Mouse (Mus musculus) frontal cortex, postnatal 25 days (tissue): ENCODE measurements at regions not wholly inside any gene's neighbourhood (a gene's known extent, or its start where the extent isn't known, plus 50 kb on each side); places are given as distances from the start of the nearest gene placed in this dataset.

ENCODE experiments used
- DNase-seq, 2 experiments: peaks; one replicate each; pipeline ENCODE4 v3.0.0; 2022; ENCODE audit warnings: low spot score in 2 of 2

DNA sequence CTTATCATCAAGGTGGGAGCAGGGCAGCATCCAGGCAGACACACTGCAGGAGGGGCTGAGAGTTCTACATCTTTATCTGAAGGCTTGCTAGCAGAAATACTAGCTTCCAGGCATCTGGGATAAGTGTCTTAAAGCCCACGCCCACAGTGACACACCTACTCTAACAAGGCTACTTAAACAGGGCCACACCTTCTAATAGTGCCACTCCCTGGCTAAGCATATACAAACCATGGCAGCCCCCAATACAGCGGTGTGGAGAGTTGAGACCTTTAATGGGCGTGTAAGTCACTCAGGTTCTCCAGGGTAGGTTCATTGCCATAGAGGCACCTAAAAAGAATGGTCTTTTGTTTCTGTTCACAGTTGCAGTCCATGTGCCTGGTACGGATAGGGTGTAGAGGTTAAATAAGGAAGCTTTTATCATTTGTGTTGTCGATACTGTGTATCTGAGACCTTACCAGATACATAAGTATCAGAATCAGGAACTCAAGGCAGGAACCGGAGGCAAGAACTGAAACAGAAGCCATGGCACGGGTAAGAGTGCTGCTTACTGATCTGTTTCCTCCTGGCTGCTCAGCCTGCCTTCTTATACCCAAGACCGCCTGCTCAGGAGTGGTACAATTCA is 69.0 kb upstream of the Atrnl1 start:
- no peak for DNase-seq

DNA sequence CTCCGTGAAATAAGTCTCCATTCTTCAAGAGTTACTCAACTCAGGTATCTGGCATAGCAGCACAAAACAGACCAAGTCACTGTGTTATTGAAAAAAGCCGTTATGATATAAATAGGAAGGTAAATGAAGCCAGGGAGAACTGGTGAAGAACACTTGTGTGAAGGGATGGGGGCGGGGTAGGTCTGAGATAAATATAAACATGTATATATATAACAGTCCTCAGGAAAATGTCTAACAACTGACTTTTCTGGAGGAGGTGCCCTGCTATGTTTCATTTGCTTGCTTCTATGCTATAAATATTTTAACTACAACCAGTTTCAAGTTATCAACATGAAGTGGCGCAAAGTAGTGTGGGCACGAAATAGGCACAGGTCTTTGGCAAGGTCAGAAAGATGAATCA is 68.3 kb upstream of the Atrnl1 start:
- no peak for DNase-seq

DNA sequence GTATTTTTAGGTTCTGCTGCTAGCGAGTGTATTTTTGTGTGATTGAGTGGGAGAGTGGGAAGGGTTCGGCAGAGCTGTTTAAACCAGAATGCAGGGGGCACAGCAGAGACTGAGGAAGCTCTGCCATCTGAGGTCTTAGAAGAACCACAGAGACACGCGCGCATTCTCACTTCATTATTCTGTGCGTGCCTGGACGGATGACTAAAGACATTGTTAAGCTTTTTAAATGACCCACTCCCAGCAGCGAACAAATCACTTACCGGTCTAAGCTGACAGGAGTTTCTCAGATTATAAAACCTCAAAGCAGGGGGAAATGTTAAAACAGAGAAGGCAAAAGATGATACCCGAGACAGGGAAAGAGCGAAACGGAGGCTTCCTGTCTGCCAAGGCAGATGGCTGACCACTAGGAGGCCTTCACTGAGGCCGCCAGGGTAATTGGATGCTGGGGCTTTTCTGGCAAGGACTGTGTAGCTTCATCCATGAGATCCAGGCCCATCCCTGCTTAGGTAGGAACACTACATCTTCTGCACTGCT is 67.1 kb upstream of the Atrnl1 start:
- peak; percentile 23 to 47 for DNase-seq

DNA sequence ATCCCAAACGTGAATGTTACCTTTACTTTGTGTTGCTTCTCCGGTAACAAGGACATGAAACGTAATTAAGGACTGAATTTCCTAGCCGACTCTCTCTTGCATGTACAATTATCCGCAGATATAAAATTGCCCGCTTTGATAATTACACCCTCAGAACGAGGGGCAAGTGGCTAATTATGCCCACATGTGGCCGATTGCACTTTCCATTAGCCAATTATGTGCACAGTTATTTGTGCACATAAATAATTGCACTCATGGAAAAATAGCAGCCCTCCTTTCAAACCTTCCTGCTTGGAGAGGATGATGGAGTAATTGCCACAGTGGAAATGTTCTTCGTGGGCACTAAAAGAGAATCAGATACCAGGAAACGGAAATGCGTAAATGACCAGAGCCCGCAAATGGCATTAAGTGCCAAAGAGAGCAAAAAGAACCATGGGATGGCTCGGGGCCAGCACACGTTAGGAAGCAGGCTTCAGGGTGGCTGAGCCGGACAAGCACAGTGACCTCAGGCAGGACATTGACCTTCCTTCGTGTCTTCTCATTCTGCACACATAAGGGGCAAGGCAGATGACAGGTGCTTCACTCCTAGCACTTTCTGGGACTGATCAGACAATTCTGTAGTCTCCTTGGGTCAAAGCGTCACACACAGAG is 66.5 kb upstream of the Atrnl1 start:
- no peak for DNase-seq

DNA sequence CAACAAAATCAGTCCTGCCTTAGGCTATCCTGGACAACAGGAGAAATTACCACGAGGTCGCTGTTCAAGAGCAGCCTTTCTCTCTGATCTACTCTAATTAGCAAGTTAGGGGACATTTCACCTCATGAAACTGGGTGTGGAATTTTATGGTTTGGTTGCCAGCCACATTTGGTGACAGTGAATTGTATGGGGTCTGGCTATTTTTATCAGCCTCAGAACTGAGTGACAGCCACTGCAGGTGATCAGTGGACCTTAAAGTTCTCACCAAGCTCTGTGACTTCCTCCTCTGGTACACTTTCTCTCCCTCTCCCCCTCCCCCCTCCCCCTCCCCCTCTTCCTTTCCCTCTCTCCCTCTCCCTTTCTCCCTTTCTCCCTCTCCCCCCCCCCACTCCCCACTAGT is 65.8 kb upstream of the Atrnl1 start:
- DNase-seq: no peak

DNA sequence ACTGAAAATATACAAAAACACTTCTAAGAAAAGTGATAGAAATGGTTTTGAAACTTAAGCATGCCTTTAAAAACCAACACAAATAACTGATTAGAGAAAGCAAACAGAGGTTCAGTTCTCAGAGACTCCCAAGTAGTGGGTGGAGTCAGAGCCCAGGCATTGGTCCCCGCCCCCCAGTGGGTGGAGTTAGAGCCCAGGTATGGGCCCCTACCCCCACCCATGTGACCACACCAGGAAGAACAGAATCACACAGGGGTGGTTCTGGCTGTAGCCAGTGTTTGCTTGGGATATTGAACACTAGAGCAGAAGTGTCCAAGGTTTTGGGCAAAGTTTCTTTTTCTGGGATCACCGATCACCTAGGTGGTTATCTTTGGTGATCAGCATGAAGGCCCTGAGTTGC is 64.8 kb upstream of the Atrnl1 start:
- DNase-seq: no peak

DNA sequence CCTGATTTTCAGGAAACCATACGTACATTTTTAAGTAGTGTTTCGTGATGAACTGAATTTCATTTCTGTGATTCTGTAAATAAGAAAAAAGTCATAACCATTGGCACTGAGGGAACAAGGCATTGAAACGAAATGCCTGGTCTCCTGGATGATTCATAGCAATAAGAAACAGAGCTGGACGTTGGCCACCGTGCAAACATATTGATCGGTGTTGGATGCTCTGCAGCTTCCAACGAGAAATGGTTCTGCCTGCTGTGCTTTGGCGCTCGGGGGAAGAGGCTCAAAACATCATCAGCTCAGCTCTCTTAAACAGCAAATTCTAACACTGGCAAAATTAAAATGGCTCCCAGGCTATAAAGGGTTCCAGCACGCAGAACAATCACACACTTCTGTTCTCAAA is 64.3 kb upstream of the Atrnl1 start:
- DNase-seq: no peak

DNA sequence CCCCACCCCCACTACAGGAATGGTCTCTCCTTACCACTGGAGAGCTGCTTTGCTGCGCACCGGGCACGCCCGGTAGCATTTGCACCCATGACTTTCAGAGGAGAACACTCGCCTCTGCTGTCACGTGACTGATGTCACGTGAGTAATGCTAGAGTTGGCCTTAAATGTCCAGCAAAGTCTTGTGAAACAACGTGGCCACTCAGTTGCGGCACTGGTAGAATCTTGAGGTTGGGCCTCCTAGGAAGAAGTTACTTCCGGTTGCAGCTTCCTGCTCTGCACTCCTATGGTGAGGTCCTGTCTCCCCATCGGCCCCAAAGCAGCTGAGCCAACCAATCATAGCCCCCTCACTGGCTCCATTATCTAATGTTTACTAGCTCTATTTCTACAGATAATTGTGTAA is 62.7 kb upstream of the Atrnl1 start:
- DNase-seq: no peak

DNA sequence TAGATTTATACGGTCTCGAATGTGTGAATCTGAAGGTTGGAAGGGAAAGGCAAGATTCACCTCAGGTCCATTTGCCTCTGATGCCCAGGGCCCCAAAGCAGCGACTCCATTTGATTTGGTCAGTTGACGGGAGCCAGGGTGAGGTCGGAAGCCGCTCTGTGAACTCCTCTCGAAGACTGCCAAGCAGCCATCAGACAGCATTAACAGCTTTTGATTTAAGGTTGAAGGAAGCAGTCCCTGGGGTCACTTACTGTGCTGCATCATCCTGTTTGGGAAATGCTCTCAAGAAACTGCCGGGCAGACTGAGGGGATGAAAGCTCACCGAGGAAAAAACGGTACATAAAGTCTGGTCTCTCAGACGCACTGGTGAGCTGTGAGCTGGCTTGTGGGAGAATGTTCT is 62.2 kb upstream of the Atrnl1 start:
- no peak for DNase-seq

DNA sequence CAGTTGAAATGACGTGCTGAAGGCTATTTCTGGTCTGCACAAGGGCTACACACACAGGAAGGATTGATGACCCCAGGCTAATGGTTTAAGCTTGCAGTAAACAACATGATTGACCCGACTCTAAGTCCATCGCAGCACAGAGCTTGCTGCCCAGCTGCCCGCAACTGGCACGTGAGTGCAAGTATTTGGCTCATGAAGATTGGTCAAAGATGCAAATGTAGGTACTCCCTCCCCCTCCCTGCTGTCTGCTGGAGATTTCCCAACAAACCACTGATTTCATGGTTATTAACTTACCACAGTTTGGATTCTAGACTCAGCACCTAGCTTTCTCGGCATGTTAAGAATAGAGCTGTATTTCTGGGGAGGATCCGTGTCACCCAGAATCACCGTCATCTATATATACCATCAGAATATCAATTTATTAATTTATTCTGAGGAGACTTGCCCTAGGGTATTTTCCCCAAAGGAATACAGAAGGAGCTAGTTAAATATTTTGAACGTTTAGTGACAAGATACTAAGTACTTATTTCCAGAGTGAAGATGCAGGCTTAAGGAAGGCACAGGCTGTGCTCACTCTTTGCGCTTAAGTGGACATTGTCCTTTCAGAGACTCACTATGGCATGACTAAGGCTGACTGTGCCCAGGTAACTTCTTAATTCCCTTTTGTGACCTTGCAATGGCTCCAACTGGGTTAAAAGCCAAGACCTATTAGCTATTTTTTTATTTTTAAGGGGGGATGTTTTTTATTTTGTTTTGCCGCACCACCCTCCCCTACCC is 57.7 kb upstream of the Atrnl1 start:
- no peak for DNase-seq

DNA sequence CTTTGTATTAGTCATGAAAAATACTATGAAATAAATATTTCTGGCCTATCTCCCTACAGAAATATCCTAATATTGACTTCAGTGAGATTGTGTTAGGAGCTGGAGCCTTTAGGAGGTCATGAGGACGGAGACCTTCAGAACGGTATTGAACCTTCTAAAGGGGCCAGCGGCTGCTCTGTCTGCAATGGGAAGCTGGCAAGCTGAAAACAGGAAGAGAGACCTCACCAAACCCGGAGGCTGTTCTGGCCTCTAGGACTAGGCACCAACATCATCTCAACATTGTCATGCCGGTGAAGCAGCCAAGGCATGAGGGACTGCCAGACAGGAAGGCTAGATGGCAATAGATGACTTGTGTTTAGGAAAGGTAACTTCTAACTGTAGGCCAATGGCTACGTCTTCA is 56.7 kb upstream of the Atrnl1 start:
- DNase-seq: no peak

DNA sequence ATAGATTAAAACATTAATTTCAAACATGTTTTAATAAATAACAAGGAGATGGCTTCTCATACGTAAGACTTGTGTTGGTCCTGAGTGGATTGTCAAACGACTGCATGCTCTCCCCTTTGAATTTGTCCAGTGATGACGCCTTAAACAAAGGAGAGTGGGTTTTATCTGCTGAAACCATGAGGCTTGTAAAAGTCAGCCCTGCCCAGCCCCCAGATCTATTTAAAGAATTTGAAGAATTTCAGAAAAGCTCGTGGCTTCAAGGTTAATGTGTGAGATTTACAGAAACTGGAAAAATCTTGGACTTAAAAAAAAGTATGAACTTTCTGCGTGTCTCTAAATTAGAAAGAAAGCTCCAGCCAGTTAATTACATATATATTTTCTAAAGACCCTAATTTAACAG is 55.5 kb upstream of the Atrnl1 start:
- no peak for DNase-seq

DNA sequence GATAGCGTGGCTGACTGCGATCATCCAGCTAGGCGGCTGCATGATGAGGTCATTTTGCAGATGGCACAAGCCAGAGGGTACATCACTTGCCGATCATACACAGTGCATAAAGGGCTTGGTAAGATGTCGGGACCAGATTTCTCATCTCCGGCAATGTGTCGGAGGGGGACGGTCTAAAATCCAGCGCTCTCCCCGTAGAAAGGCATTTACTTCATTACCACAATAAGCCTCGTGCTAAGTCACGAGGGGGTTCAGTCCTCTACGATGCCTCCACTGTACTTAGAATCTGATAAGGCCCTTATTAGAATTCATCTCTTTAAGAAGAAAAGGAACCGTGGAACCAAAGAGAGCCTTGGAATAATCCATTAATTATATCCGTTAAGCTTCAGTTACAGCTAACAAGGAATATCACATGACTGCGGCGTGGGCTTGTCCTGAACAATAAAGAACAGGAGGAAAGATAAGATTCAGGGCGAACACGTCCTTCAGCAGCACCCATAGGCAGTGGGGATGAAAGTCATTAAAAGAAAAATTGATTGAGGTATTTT is 52.3 kb upstream of the Atrnl1 start:
- DNase-seq: no peak

DNA sequence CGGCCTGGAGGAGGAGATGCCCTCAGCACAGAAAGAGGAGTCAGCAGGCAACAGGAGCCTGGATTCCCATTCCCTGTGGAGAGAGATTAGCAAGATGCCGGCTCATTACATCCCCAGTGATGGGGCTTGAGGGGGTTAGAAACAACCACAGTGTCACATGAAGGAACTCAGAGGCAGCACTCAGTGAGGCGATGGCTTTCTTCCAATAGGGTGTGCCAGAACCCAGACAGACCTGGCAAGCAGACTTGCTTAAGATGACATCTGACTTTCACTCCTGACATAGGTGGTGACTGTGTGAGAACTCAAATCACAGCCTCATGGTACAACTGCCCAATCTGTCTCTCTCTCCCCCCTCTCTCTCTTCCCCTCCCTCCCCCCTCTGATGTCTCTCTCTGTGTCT is 50.1 kb upstream of the Atrnl1 start:
- no peak for DNase-seq
